Mouse (Mus musculus) ovary, postnatal 36 days (tissue): ENCODE data around the gene Wdr4.

Experiments
- DNase-seq: peaks from one replicate; pipeline ENCODE4 v3.0.0; 2022; ENCODE audit warnings: low spot score, mixed read lengths

Wdr4 gene

DNA sequence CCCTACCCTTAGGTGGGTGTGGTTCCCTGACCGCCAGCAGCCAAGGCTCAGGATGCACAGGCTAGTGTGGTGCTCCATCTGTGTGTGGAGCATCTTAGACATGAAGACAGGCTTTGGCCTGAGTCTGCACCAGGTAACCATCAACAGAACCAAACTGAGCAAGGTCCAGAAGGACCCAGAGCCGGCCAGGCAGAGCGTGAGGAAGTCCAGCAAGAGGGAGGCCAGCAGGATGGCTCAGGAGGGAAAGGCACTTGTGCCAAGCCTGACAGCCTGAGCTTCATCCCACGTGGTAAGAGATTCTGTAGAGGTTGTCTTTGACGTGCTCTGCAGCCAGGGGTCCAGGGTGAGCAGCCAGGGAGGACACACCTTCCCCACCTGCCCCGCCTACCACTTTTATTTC is 22.1 kb downstream of the Wdr4 start:
- no peak for DNase-seq

DNA sequence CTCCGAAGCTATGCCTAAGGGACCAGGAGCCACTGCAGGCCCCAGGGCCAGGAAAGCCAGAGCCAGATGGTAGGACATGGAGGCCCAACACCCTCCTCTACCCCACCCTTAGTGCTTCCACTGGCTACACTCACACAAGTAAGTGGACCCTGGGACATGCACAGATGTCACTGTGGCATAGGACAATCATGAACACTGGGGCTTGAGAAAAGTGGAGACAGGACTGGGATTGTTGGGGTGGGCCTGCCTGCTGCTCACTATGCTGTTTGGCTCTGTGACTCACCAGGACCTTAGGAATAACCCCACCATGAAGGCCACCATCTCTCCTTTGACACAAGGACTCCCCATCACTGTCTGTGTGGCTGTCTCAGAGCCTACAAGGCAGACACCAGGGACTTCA is 24.8 kb downstream of the Wdr4 start:
- DNase-seq, result no peak

DNA sequence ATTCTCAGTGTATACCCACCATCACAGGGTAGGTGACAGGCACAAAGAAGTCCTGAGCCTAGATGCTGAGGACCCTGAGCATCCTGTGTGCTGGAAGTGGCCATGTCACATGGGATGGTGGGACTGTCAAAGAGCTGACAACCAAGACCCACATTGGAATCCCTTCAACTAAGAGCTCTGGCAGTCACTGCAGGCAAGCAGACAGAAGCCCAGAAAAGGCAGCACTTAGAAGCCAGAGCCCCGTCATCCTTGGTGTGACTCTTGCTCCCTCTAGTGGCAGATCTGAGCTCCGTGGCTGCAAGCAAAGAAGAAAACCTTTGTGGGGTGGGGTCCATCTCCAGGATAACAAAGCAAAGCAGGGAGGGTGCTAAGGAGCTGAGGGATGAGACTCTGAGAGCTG is 27.4 kb downstream of the Wdr4 start:
- peak; percentile 63 for DNase-seq

DNA sequence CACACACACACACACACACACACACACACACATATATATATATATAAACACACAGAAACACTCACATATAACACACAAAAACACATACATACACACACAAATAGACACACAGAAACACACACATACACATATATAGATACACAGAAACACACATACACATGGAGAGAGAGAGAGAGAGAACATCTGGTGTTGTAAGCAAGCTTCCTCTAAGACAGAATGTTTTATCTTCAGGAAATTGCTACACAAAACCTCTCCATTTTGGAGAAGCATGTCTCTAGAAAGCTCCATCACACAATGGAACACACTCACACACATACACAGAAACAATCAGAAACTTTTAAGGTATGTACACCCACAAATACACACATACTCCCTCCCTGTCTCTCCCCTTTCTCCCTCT is 28.4 kb downstream of the Wdr4 start:
- DNase-seq, result no peak

DNA sequence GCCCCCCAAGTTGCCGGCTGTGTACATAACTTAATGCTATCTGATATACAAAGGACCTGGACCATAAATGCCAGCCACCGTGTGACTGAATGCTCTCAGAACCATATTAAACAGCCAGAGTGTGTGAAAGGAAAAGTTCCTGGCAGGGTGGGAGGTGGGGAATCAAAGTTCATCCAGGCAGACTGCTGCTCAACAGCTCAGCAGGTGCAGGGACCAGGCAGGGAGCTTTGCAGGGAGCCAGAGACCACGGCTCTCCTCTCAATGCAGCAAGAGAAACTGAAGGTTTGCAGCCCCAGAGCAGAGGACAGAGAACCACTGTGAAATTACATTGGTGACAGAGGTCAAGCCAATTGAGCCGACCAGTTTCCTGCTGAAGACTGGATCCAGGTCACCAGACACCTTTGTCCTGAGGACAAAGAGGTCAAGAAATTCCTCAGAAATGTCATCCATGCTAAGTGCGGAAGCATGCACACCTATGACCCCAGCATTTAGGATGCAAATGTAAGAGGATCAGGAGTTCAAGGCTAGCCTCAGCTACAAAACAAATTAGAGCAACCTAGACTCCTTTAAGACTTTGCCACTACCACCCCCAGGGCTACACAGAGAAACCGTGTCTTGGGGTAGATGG is 32.2 kb downstream of the Wdr4 start:
- DNase-seq, result no peak

DNA sequence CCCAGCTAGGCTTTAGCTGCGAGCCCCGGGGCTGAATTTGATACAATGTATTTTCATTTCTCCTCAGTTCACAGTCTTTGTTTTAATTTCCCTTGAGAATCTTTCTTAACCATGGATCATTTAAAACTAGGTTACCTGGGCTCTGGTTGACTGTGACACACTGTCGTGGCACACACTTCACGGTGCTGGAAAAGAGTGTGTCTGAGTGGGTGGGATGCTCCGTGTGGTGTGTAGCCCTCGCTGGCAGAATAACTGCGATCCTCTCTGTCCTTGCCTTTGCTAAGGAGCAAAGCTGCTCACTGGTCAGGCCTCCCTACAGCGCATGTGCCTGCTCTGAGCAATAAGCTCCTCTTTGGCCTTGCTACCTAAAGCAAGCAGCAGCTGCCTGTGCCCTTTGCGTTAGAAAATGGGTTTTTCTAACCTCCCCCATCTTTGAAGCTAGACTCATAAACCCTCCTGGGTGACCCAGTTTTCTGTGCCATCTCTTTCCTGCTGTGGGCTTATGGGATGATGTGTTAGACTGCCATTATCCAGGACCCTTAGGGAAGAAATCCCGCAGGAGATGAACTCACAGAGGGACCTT is 33.1 kb downstream of the Wdr4 start:
- DNase-seq, result no peak

DNA sequence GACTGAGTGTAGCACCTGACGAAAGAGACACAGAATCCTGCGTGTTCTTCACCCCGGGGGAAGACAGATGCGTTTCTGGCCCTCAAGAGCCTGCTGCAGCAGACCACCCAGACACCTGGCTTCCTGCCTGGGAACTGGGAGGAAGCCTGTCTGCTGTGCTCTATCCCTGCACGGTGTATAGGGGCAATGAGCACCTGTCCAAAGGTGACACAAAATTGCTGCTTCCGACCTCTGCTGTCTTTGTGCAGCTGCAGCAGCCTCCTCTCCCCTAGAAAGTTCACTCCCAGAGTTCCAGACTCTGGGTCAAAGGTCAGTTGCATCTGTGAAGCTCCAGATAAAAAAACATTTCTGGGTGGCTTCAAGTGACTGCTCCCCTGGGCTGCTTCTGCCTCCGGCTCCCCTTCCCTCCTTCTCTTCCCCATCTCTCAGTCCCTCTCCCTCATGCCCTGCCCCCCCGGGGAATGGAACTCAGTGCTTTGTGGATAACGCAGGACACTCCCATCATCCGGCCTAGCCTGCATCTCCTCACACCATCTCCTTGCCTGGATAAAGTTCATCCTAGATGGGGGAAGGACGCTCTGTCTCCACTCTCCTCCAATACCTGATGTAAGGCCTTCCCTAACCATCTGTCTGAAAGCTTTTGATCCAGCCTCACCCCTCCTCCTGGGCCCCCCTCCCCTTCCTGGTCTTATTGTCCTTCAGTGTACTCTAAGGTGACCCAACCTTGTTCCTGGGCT is 40.5 kb downstream of the Wdr4 start:
- DNase-seq, result no peak

DNA sequence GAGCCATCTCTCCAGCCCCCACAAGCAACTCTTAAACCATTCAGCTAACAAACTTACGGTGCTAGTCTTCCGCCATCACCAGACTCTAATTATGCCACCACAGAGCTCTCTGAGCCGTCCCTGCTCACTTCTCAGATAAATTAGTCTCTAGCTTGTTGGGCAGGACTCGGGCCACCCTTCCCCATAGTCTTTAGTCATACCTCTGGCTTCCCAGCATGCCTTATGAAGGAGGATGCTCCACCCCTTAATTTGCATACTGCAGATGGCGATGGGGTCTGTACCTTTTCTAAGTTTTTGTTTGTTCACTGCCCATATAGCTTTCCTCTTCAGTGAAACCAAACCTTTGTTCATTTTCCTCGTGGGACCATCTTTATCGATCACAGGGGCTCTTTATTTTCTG is 41.2 kb downstream of the Wdr4 start:
- no peak for DNase-seq

DNA sequence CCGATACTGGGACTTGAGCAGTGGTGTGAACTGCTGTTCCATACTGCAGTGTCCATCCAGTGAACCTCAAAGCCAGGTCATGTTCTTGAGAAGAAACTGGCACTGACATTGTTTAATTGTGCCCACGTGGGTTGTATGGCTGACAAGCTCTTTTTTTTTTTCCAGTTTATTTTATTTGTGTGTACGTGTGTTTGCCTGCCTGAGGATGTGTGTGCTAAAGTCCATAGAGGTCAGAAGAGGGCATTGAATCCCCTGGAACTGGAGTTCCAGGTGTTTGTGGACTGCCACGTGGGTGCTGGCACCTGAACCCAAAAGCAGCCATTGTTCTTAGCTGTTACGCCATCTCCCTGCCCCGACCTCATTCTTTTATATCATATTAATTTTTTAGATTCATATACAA is 45.4 kb downstream of the Wdr4 start:
- no peak for DNase-seq

DNA sequence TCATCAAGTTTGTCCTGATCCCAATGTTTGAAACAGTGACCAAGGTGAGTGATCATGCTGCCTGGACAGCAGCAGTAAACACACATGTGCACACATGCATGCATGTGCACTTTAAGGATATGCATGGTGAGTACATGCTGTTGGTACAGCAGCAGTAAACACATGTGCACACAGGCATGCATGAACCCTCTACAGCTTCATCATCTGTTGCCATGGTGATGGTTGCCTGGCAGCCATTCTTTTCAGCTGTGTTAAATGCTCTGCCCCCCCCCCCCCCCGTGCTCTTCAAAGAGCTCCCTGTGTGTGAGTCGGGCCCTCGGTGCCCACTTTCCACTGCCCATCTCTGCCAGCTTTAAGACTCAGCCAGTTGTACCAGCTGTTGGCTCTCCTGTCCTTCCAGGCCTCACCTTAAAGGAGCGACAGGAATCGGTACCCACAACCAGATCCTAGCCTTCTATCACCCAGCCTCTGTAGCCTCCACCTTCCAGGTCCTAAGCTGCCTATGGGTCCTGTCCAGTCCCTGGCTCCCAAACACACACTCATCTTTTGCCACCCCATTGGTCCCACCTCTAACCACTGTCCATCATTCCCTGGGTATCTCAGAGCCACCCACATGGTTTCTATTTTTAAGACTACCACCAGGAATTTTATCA is 48.9 kb downstream of the Wdr4 start:
- DNase-seq, result no peak

DNA sequence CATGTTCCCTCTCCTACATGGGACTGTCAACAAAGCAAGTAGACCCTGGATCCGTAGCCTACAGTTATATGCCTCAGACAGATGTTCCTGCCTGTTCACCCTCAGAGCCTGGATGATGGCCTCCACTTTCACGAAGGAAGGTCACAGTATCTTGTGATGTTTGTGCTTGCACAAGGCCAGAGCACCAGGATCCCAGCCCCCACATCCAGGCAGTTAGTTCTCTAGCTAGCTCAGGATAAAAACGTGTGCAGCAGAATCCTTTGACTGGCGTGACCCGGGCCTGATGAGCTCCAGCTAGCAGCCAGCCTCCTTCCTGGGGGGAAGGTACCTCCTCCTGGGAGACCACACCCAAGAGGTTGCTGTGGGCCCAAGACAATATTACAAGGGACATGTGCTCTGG is 51.3 kb downstream of the Wdr4 start:
- peak; percentile 55 for DNase-seq

DNA sequence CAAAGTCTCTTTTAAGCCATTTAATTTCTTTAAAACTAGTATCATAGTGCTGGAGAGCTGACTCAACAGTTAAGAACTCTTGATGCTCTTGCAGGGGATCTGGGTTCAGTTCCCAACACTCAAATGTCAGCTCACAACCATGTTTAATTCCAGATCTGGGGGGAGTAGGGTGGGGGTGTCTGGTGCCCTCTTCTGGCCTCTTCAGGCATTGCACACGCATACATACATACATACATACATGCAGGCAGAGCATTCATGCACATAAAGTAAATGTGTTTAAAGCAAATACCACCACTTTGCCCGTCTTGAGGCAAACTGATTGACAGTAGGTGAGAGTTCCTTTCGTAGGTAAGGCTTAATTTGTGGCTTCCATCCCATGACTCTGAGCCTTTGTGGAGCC is 52.9 kb downstream of the Wdr4 start:
- DNase-seq, result no peak

DNA sequence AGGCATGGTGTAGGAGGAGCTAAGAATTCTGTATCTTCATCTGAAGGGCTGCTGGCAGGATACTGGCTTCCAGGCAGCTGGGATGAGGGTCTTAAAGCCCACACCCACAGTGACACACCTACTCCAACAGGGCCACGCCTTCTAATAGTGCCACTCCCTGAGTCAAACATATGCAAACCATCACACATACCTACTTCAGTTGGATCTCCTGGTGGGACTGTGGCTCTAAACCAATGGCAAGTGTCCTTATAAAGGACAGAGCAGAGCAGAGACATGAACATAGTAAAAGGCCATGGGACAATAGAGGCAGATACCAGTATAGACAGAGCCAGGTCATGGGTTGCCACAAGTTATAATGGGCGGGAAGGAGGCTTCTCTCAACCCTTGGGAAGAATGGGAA is 57.3 kb downstream of the Wdr4 start:
- no peak for DNase-seq

DNA sequence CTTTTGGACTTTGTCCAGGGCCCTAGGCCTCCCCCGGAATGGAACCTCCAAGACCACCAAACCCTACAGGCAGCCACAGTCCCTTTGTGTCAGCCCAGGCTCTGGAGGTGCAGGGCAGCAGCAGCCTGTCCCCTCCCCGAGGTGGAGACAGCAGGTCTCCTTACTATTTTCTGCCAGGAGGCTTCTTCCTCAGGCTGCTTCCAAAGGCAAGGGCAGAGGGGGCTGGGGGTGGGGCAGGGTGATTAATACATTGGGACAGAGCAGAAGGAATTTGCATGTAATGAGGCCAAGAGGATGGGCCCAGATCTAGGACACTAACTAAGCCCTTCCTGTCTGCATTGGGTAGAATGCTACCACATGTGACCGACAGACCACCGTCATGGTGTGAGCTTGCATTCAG is 59.4 kb downstream of the Wdr4 start:
- DNase-seq, result no peak

DNA sequence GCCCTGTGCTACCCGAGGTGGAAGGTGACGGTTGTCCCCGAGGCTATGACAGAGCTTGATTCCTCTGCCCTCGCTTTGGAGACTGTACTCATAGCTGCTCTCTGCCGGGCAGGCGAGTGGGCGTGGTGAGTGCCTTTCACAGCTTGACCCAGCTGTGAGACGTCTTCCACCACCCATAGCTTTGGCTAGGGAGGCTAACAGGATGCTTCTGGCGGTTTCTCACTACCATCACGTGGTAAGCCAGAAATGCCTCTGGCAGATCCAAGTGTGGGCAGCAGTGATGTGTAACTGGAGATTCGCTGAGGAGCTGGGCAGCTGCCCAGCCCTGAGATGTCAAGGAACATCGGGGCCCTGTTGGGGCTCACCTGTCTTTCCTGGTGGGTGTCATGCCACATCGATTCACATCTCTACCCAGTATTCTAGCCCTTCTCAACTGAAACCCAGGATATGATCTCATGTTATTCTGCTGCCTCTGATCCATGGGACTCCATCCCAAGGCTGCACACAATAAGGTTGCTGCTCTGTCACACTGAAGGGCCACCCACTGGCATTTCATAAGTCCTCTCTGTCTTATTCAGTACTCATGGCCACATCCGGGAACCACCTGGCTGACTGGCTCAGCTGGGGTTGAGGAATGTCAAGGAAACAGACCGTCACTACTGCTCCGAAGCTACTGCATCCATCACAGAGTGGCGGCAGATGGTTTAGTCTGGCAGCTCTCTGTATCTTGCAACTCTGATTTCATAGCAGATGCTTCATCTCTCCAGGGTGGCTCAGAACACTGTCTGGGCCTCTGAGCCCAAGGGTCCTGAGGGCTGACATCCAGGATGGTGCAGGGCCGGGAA is 62.8 kb downstream of the Wdr4 start:
- no peak for DNase-seq

DNA sequence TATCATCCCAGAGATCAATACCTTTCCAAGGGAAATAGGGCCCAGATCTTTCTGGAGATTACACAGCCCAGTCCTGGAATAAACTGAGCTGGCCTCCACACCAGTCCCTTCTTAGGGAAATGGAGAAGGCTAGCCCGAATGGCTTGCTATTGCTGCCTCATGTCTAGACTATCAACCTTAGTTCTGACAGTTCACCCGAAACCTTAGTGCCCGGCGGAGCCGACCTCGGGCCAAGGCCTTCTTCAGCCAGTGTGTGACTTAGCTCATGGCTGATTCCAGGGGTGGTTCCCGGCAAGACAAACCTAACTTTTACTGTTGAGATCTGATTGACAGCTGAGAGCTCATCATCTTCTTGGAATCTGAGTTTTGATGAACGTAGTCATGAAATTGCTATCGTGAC is 65.7 kb downstream of the Wdr4 start:
- DNase-seq, result no peak

DNA sequence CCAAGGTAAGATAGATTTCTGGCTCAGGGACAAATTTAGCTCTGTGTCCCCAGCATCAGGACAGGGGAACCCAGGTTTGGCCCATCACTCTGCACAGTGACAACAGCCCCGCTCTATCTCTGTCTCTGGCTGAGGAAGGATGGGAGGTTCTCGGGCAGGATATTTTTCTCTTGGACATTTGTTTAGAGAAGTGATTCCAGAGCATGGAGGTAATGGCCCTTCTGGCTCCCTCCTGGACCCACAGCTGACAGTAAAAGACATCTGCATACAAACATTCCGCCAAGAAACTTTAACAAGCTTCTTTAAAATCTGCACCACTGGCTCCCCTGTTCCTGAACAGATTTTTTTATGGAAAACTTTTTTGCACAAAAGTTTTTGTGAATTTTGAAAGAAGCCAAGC is 66.3 kb downstream of the Wdr4 start:
- no peak for DNase-seq

DNA sequence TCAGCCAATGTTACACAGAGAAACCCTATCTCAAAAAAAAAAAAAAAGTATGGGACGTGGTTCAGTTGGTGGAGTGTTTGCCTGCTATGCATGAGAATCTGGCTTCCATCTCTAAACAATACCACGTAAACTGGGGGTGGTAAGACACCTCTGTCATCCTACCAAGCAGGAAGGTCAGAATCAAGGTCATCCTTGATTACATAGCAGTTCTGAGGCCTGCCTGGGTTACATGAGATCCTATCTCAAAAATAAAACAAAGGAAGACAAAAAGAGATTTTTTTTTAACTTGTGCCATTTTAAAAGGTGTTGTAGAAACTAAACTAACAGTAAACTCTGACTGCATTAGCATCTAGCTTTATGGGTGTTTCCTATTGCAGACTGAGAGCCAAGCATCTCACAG is 67.0 kb downstream of the Wdr4 start:
- no peak for DNase-seq

DNA sequence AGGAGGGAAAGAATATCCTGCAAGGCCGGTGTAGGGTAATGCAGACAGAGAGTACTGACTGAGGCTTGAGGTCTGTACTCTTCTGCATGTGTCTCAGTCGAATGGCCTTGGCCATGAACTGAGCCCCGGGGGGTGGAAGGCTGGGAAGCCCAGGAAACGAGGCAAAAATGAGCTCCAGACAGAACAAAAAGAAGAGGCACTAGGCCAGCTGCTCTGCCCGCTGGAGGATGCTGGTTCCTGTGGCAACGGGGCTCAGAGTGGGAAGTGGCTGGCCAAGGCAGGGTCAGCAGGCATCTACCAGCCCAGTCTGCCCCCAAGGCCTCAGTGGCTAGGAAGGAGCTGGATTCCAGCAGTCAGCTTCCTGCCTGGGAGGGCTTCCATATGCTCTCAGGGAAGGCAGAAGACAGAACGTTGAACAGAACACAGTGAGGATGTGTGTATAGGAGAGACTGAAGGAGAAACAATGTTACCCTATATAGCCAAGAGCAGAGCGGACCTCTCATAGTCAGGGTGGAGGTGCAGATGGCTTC is 68.5 kb downstream of the Wdr4 start:
- peak; percentile 48 for DNase-seq

DNA sequence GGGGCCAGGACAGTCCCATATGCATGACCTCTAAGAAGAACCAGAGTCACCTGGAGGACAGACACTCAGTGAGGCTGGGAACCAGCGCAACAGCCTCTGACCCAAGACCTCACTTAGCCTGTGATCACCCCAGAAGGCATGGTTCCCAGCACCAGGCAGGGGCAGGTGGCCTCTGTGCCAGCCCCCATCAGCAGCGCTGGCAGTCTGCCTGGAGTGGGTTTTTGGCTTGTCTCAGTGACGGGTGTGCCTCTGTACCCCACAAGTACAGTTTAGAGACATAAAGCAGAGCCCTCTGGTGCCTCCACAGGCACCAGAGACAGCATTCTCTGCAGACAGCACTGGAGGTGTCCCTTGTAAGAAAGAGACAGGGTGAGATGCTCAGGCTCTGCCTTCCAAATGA is 69.6 kb downstream of the Wdr4 start:
- no peak for DNase-seq

DNA sequence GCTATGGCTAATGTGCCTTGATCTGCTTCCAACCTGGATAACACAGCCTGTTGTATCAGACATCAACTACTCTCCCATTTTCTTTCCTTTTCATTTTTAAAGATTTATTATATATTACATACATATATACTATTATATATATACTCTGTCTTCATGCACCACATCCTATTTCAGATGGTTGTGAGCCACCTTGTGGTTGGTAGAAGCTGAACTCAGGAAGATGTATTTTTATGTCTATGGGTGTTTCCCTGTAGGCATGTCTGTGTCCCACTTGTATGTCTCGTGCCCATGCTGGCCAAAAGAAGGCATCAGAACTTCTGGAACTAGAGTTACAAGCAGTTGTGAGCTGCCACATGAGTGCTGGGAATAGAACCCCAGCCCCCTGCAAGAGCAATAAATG is 71.3 kb downstream of the Wdr4 start:
- DNase-seq, result no peak

DNA sequence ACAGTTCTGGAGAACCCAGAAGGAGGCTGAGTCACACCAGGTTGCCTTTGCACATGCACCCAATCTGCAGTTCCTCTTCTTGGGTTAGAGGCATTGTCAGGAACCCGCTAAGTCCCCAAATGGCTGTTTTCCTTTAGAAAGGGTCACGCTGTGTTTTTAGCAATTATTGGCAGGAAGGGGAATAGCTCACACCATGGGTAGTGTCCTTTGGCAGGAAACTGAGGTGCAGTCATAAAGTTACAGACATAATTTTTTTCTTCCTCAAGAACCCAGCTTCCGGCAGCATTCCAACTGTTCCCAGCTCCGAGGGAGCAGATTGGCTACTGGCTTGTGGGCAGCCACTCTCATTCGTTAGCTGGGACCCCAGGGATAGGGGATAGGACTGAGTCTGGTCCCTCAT is 72.0 kb downstream of the Wdr4 start:
- no peak for DNase-seq
